In the genomic region with DNA sequence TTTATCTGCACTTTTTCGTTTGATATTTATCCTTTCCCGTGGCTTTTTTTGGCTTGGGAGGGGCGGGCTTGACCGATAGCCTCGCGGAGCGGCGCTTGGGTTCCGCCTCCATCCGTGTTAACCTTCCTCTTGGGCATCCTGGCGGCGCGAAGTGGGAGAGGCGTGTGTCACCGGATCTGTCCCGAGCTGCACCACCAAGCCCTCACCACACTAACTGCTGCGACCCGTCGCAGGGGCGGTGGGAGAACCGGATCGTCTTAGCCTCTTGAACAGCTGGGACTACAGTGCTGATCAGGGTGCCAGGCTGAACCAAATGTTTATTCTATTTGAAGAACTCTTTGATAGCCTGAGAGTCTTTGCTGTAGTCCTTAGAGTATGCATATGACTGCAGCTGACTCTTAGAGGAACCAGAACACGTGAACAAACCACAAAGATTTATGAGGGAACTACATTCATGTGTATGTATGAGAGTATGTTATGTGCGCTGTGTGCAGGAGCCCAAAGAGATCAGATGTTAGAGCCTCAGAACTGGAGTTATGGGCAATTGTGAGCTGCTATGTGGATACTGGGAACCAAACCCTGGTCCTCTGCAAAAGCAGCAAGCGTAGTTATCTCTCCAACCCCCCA, we compare ENCODE assay signal across 9 mouse cellular contexts. TPM values are rescaled to one million over a fixed set of nuclear protein-coding genes. Genes with fewer than 3 reads are reported as not detected.
DNase-seq lines count a peak whose midpoint lies in the region; ATAC-seq lines count a peak whose summit lies in the region.
"Had no signal": no experiment of that assay in that cellular context is flagged by ENCODE, and none has a peak within 500 bp of the region (broad histone marks: within the 10 kb centered on the region; RNA-seq: fewer than 3 reads in every experiment).

No protein-coding gene starts in this region.

- H3K4me1 ChIP-seq in heart, embryonic 13.5 days = peaks cover 20% of the 10 kb centered on the region
- H3K4me1 ChIP-seq in limb, embryonic 11.5 days (ENCODE audit: control insufficient read depth, insufficient read depth, low read length) = no peaks in the 10 kb centered on the region

- H3K9ac ChIP-seq in heart, embryonic 13.5 days = peak overlapping the region; percentile 54; the same call in 1 of the 2 replicates
- no peak overlapping the region for H3K9ac ChIP-seq in limb, embryonic 11.5 days (ENCODE audit: low read length)

- H3K36me3 ChIP-seq in heart, embryonic 13.5 days = peaks cover 7% of the 10 kb centered on the region
- H3K36me3 ChIP-seq in limb, embryonic 11.5 days (ENCODE audit: control insufficient read depth, insufficient read depth, low read length) = no peaks in the 10 kb centered on the region

- peaks cover 42% of the 10 kb centered on the region for H3K27me3 ChIP-seq in heart, embryonic 13.5 days (replicated peaks)
- H3K27me3 ChIP-seq in limb, embryonic 11.5 days (ENCODE audit: control insufficient read depth, insufficient read depth, low read length) = peaks cover 23% of the 10 kb centered on the region

- ATAC-seq in heart, embryonic 13.5 days (ENCODE audit: extremely low read depth, insufficient number of reproducible peaks, low FRiP score, low TSS enrichment) = no peak
- peak; percentile 62; the same call in 1 of the 2 replicates for ATAC-seq in limb, embryonic 11.5 days (ENCODE audit: insufficient number of reproducible peaks, low FRiP score, low TSS enrichment, low read depth)

- peak overlapping the region; percentile 64 for H3K4me2 ChIP-seq in heart, embryonic 13.5 days
- H3K4me2 ChIP-seq in limb, embryonic 11.5 days (ENCODE audit: low read depth, severe bottlenecking) = peak overlapping the region; percentile 39; the same call in 1 of the 2 replicates

- peak overlapping the region; percentile 39 for H3K4me3 ChIP-seq in heart, embryonic 13.5 days
- H3K4me3 ChIP-seq in limb, embryonic 11.5 days (ENCODE audit: low read depth, low read length) = no peak overlapping the region

- H3K9me3 ChIP-seq in heart, embryonic 13.5 days = no peaks in the 10 kb centered on the region
- no peaks in the 10 kb centered on the region for H3K9me3 ChIP-seq in limb, embryonic 11.5 days (ENCODE audit: control insufficient read depth, low read length)

- H3K27ac ChIP-seq in heart, embryonic 13.5 days (replicated peaks) = no peak overlapping the region
- H3K27ac ChIP-seq in limb, embryonic 11.5 days (replicated peaks; ENCODE audit: low read depth, low read length) = no peak overlapping the region

- peak; percentile 50 to 56 for DNase-seq in B cell, adult 2 months
- DNase-seq in R1 (ENCODE audit: low read depth, low spot score) = peak; percentile 39
- DNase-seq in limb, embryonic 11.5 days (ENCODE audit: low spot score) = peak; percentile 48
- peak; percentile 46 for DNase-seq in mesoderm, embryonic 11.5 days (ENCODE audit: low read depth, low spot score)
- DNase-seq in thymus, postnatal 0 days (ENCODE audit: low spot score) = peak; percentile 55
- no peak for DNase-seq in layer of hippocampus, postnatal 25 days (ENCODE audit: extremely low spot score in 1 of 2, low spot score in 1 of 2)
- no peak for DNase-seq in cerebellum, postnatal 25 days

- 8% methylated on average over 25 of the region's 25 CpGs for WGBS in heart, embryonic 13.5 days
- WGBS in limb, embryonic 11.5 days = 10% methylated on average over 25 of the region's 25 CpGs

RNA-seq across cellular contexts. Expression of a gene that starts 5.5 kb away (rescaled TPM):
- polyA plus RNA-seq in heart, embryonic 13.5 days (2015; fragmentation: Nextera tagmentation; extraction: Ambion mirVana) = 85.0 and 91.8 TPM in 2 replicates
- polyA plus RNA-seq in limb, embryonic 11.5 days (2014; fragmentation: Nextera tagmentation; extraction: Ambion mirVana) = 80.9 and 85.7 TPM in 2 replicates
- 155 and 159 TPM in 2 replicates for polyA plus RNA-seq in thymus, postnatal 0 days (2015; fragmentation: Nextera tagmentation; extraction: Ambion mirVana)
- 10 to 100 TPM; 41.6 to 50.0 TPM for total RNA-seq in layer of hippocampus, postnatal 25 days (2021)

RNA-seq across cellular contexts. Expression of a gene that starts 19.7 kb away (rescaled TPM):
- 10.4 and 11.7 TPM in 2 replicates for polyA plus RNA-seq in heart, embryonic 13.5 days (2015; fragmentation: Nextera tagmentation; extraction: Ambion mirVana)
- polyA plus RNA-seq in limb, embryonic 11.5 days (2014; fragmentation: Nextera tagmentation; extraction: Ambion mirVana) = 17.9 and 22.2 TPM in 2 replicates
- polyA plus RNA-seq in thymus, postnatal 0 days (2015; fragmentation: Nextera tagmentation; extraction: Ambion mirVana) = 11.4 and 16.1 TPM in 2 replicates
- 10 to 100 TPM; 17.6 to 22.0 TPM for total RNA-seq in layer of hippocampus, postnatal 25 days (2021)

RNA-seq across cellular contexts. Expression of a gene that starts 33.9 kb away (rescaled TPM):
- polyA plus RNA-seq in heart, embryonic 13.5 days (2015; fragmentation: Nextera tagmentation; extraction: Ambion mirVana) = 0.13 TPM in 1 of 2 replicates, not detected in the other
- polyA plus RNA-seq in limb, embryonic 11.5 days (2014; fragmentation: Nextera tagmentation; extraction: Ambion mirVana) = 0.13 and 0.17 TPM in 2 replicates
- 0.12 TPM in 1 of 2 replicates, not detected in the other for polyA plus RNA-seq in thymus, postnatal 0 days (2015; fragmentation: Nextera tagmentation; extraction: Ambion mirVana)
- not detected for total RNA-seq in layer of hippocampus, postnatal 25 days (2021)
- polyA plus RNA-seq: cortical plate, adult 2 months had no signal

Comparison
In these comparisons a context has a peak if more than half of its experiments do, and no peak if none do; other contexts are left out.
1. DNase-seq: peak in B cell, adult 2 months (2 of 2), R1 (single experiment), limb, embryonic 11.5 days (single experiment), mesoderm, embryonic 11.5 days (single experiment) and thymus, postnatal 0 days (single experiment); none in layer of hippocampus, postnatal 25 days (0 of 2) and cerebellum, postnatal 25 days (0 of 2).